Mouse (Mus musculus) midbrain, embryonic 15.5 days (tissue): ENCODE results near the gene Src. TPM values are rescaled to one million over a fixed set of nuclear protein-coding genes. Genes with fewer than 3 reads are reported as not detected.

ENCODE experiments used
- ATAC-seq: fragments of 200-750 bp; cut with Nextera tagmentation; replicated peaks from 2 replicates; pipeline ENCODE4 v1.8.0; 2017; ENCODE audit warnings: moderate TSS enrichment
- H3K27ac ChIP-seq: fragments of 300-500 bp; sonication (generic); 2 replicates; pipeline ENCODE4 v1.5.1; 2015; ENCODE audit warnings: mild to moderate bottlenecking, inconsistent platforms
- H3K27me3 ChIP-seq: fragments of 300-500 bp; sonication (generic); replicated peaks from 2 replicates; pipeline ENCODE4 v1.6.1; 2015; ENCODE audit warnings: inconsistent platforms
- H3K36me3 ChIP-seq: fragments of 300-500 bp; sonication (generic); replicated peaks from 2 replicates; pipeline ENCODE4 v1.6.1; 2015; ENCODE audit warnings: inconsistent platforms
- H3K4me1 ChIP-seq: fragments of 300-500 bp; sonication (generic); 2 replicates; pipeline ENCODE4 v1.6.1; 2015; ENCODE audit warnings: inconsistent platforms
- H3K4me2 ChIP-seq: fragments of 300-500 bp; sonication (generic); 2 replicates; pipeline ENCODE4 v1.6.1; 2015; ENCODE audit warnings: inconsistent platforms, mild to moderate bottlenecking, moderate library complexity
- H3K4me3 ChIP-seq: fragments of 300-500 bp; sonication (generic); 2 replicates; pipeline ENCODE4 v1.5.1; 2015; ENCODE audit warnings: mild to moderate bottlenecking, inconsistent platforms
- H3K9ac ChIP-seq: fragments of 300-500 bp; sonication (generic); 2 replicates; pipeline ENCODE4 v1.6.1; 2015; ENCODE audit warnings: mild to moderate bottlenecking, inconsistent platforms
- H3K9me3 ChIP-seq: fragments of 300-500 bp; sonication (generic); 2 replicates; pipeline ENCODE4 v1.6.1; 2016; ENCODE audit warnings: inconsistent platforms
- WGBS: fragments of 180-500 bp; shearing (Covaris S2); methylation state at CpG from one replicate; pipeline ENCODE4 v1.1.7; 2015; ENCODE audit warnings: mixed read lengths; 5-methylcytosine and 5-hydroxymethylcytosine counted together
- polyA plus RNA-seq: library from polyadenylated mRNA; unstranded; fragments of >200 nt; fragmentation: Nextera tagmentation; extraction: Ambion mirVana; gene quantifications from 2 replicates; pipeline ENCODE4 v1.2.1, GENCODE M21; 2015

Gene Src
- polyA plus RNA-seq, 1 experiment from 2014 or later, result 40.3 TPM

DNA sequence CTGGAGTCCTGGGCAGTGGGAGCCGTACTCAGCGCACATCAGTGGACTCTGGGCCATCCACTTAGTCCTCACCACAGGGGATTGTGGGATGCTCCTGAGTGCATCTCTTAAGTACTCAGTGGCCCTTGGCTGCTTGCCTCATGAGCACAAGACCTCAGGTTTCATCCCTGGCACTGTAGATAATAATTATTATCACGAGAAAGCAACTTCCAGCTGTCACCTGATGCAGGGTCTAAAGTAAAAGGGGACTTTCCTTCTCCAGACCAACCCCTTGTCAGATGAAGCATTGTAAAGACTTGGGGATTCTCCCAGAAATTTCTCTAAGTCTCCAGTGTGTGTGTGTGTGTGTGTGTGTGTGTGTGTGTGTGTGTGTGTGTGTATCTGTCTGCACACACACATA, 32.7 kb downstream of the Src start:
- no peaks in the 10 kb centered on the region for H3K4me1 ChIP-seq
- 83% methylated on average over 3 of the region's 3 CpGs for WGBS
- no peaks in the 10 kb centered on the region for H3K27me3 ChIP-seq
- H3K4me2 ChIP-seq, result no peak overlapping the region
- H3K9ac ChIP-seq, result no peak overlapping the region
- no peak overlapping the region for H3K27ac ChIP-seq
- H3K4me3 ChIP-seq, result no peak overlapping the region
- ATAC-seq, result no peak
- no peaks in the 10 kb centered on the region for H3K9me3 ChIP-seq
- peaks cover 17% of the 10 kb centered on the region; the same call in 1 of the 2 replicates for H3K36me3 ChIP-seq

DNA sequence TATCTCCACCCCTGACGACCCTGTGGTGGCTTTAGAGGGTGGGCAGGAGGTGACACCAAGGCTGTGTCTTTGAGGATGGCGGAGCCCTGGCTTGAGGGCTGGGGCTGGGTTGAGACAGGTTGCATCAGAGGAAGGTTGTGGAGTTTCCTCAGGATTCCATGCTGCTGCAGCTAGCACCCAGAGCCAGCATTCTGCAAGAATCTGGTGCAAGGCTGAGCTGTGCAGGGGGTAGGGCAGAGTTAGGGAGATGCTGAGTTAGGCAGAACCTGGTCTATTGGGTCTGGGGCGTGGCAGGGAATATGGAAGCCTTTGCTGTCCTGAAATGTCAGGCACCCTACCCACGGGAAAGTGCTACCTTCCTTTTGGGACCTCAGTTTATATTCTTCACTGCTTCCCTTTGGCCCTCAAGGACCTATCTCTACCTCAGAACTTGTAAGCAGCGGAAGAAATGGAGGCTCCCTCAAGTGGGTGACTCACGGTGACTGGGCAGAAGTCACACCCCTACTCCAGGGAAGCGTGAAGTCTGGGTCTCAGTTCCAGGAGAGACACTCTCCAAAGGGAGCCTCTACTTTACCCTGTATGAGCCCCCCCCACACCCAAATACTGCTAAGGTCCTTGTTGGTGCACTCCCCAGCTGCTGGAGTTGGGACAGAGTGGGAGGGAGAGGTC, 33.3 kb downstream of the Src start:
- Histone ChIP-seq H3K9ac (no peak overlapping the region), H3K27ac (no peak overlapping the region), H3K4me2 (no peak overlapping the region), H3K36me3 (peaks cover 14% of the 10 kb centered on the region; the same call in 1 of the 2 replicates), H3K9me3 (no peaks in the 10 kb centered on the region), H3K27me3 (no peaks in the 10 kb centered on the region), H3K4me1 (peaks cover 2% of the 10 kb centered on the region), H3K4me3 (no peak overlapping the region)
- 92% methylated on average over 7 of the region's 7 CpGs for WGBS
- ATAC-seq, result no peak

DNA sequence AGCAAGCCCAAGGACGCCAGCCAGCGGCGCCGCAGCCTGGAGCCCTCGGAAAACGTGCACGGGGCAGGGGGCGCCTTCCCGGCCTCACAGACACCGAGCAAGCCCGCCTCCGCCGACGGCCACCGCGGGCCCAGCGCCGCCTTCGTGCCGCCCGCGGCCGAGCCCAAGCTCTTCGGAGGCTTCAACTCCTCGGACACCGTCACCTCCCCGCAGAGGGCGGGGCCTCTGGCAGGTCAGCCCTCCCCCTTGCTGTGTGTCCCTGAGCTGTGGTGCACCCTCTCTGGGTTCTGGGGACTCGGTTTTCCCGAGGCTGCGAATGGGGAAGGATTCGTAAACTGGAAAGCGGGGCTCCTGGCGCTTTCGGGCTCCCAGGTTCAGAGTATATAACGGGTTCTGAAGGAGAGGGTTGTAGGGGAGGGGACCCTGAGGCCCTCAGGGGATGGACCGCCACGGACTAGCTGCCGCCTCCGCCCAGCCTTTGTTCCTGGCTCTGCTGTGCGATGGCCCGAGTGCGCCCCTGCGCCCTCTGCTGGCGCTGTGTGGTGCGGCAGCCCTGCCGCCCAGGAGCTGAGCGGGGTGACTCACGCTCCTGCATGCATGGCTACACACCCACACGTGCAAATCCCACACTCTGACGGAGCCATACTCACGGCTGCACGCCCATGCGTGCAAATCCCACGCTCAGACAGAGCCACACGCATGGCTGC, 39.0 kb downstream of the Src start:
- H3K4me2 ChIP-seq, result peak overlapping the region; percentile 45
- peak overlapping the region; percentile 20 for H3K4me3 ChIP-seq
- peak overlapping the region; percentile 76 for H3K27ac ChIP-seq
- peaks cover 51% of the 10 kb centered on the region for H3K4me1 ChIP-seq
- H3K27me3 ChIP-seq, result no peaks in the 10 kb centered on the region
- under 1% methylated on average over 56 of the region's 56 CpGs for WGBS
- H3K36me3 ChIP-seq, result peaks cover 9% of the 10 kb centered on the region; the same call in 1 of the 2 replicates
- H3K9me3 ChIP-seq, result no peaks in the 10 kb centered on the region
- H3K9ac ChIP-seq, result peak overlapping the region; percentile 41; the same call in 1 of the 2 replicates
- peak; percentile 84 for ATAC-seq

DNA sequence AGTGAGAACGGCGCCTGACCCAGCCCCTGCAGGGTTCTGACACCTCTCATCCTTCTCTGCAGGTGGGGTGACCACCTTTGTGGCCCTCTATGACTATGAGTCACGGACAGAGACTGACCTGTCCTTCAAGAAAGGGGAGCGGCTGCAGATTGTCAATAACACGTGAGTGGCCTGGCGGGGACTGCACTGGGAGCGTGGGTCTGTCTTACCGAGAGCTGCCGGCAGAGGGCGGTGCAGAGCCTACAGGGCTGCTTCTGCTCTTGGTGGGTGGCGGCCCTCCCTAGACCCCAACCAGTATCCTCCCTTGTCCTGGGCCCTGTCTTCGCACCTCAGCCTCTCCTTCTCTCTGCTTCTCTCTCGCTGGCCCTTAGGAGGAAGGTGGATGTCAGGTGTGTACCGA, 40.2 kb downstream of the Src start:
- Histone ChIP-seq H3K9ac (peak overlapping the region; percentile 16; the same call in 1 of the 2 replicates), H3K4me1 (peaks cover 63% of the 10 kb centered on the region), H3K36me3 (peaks cover 3% of the 10 kb centered on the region; the same call in 1 of the 2 replicates), H3K27me3 (no peaks in the 10 kb centered on the region), H3K27ac (peak overlapping the region; percentile 76), H3K4me3 (no peak overlapping the region), H3K9me3 (no peaks in the 10 kb centered on the region), H3K4me2 (no peak overlapping the region)
- ATAC-seq, result peak; percentile 18; the same call in 1 of the 2 replicates
- 20% methylated on average over 14 of the region's 14 CpGs for WGBS

DNA sequence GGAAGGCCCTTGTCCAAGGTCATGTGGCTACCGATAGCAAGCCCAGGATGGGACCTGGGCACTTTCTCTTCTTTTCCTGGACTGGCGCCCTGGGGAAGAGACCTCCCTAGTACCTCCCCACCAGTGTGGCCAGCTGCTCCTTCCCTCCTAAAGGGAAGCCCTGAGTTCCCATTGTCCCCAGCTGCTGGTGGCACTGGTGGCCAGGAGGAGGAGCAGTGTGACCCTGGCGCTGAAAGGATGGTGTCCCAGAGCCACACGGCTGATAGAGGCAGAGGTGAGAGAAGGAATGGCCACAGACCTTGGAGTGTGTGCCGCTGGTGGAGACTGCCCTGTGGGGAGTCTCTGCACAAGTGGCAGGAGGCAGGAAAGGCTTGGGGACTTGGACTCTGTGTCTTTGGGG, 41.5 kb downstream of the Src start:
- Histone ChIP-seq H3K9ac (no peak overlapping the region; the same call in 1 of the 2 replicates), H3K36me3 (peaks cover 3% of the 10 kb centered on the region; the same call in 1 of the 2 replicates), H3K4me1 (peaks cover 76% of the 10 kb centered on the region), H3K4me2 (no peak overlapping the region), H3K4me3 (no peak overlapping the region), H3K9me3 (no peaks in the 10 kb centered on the region), H3K27me3 (no peaks in the 10 kb centered on the region), H3K27ac (peak overlapping the region; percentile 76; the same call in 1 of the 2 replicates)
- WGBS, result 14% methylated on average over 5 of the region's 5 CpGs
- ATAC-seq, result no peak

DNA sequence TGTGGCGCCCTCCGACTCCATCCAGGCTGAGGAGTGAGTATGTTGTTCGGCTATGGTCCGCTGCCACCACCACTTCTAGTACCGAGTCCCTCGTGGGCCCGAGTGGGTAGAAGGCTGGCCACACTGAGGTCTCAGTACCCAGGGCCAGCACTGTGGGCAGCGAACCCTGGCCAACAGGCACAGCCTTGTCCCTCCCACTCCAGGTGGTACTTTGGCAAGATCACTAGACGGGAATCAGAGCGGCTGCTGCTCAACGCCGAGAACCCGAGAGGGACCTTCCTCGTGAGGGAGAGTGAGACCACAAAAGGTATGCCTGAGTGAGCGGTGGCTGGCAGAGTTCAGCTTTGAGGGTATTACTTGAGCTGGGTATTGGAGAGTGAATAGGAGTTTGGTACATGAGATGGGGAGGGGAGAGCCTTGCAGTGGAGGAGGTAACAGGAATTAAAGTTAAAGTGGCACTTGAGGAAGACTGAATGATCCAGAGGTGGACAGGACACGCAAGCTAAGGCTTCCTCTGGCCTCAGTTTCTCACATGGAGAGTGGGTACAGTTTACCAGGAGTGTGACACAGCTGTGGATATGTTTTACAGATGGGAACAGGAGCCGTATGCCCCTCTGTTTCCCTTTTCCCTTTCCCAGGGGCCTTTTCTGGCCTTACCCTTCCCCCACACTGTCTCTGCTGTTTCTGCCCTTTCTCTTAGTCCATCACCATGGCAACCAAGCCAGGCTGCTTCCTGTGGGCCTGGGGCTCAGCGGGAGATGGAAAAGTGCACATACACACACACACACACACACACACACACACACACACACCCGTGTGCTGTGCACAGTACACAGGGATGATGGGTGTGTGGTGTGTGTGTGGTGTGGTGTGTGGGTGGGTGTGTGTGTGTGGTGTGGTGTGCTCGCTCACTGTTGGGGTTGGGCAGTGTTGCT, 44.8 kb downstream of the Src start:
- no peak overlapping the region for H3K4me3 ChIP-seq
- H3K9ac ChIP-seq, result peak overlapping the region; percentile 36; the same call in 1 of the 2 replicates
- H3K36me3 ChIP-seq, result peaks cover 13% of the 10 kb centered on the region; the same call in 1 of the 2 replicates
- no peaks in the 10 kb centered on the region for H3K27me3 ChIP-seq
- WGBS, result 22% methylated on average over 20 of the region's 20 CpGs
- H3K4me2 ChIP-seq, result peak overlapping the region; percentile 3; the same call in 1 of the 2 replicates
- H3K4me1 ChIP-seq, result peaks cover 75% of the 10 kb centered on the region
- peak overlapping the region; percentile 97 for H3K27ac ChIP-seq
- peak; percentile 22; the same call in 1 of the 2 replicates for ATAC-seq
- H3K9me3 ChIP-seq, result no peaks in the 10 kb centered on the region

DNA sequence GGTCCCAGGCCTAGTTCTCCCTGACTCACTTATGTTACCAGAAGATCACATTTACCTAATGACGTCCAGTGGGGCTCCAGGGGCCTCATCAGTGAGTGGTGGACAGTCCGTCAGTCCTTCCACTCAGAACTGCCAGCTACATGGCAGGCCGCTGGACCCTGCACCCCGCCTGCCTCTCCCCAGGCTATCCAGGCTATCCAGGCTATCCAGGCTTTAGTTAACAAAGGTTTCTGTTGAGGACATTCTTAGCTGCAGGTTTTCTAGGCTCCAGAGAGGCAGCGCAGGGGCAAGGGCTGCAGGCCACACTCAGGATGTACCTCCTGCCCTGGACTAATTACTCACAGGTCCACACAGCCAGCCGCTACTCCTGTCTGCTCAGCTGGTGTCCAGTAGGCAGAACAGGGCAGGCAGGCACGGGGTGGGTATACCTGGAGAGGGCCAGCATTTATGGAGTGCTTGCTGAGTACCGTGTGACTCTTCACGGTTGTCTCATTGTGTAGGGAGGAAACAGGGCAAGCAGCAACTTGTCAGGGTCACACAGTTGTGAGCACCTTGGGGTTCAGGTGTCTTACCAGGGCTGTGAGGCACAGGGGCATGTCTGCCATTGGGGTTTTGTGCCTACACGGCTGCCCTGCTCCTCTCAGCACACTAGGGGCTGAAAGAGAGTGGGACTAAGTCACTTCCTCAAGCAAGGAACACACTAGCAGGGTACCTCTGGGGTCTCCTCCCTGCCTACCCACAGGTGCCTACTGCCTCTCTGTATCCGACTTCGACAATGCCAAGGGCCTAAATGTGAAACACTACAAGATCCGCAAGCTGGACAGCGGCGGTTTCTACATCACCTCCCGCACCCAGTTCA, 45.9 kb downstream of the Src start:
- peaks cover 22% of the 10 kb centered on the region for H3K36me3 ChIP-seq
- H3K4me3 ChIP-seq, result 0 out of 2 replicates have a peak overlapping the region, but pooled peaks have one; percentile 2
- peak; percentile 30 for ATAC-seq
- H3K4me1 ChIP-seq, result peaks cover 66% of the 10 kb centered on the region
- peak overlapping the region; percentile 97 for H3K27ac ChIP-seq
- 8% methylated on average over 16 of the region's 16 CpGs for WGBS
- H3K9ac ChIP-seq, result peak overlapping the region; percentile 36
- peak overlapping the region; percentile 31 for H3K4me2 ChIP-seq
- H3K27me3 ChIP-seq, result no peaks in the 10 kb centered on the region
- H3K9me3 ChIP-seq, result no peaks in the 10 kb centered on the region

DNA sequence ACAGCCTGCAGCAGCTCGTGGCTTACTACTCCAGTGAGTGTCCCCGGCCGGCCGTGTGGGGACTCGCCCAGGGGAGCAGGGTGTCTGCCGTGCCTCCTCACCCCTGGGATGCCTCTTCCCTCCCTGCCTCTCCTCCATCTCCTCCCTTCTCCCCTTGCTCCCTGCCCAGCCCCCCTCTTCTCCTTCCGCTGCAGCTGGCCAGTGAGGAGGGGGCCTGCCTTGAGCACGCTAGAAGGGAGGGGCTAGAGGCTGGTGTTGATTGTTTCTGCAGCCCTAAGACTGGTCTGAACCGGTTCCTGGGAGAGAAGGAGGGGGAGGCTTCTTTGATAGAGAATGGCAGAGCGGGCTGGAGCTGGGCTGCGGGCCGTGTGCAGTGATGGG, 46.5 kb downstream of the Src start:
- Histone ChIP-seq H3K4me3 (0 out of 2 replicates have a peak overlapping the region, but pooled peaks have one; percentile 2), H3K36me3 (peaks cover 27% of the 10 kb centered on the region), H3K27me3 (no peaks in the 10 kb centered on the region), H3K9ac (peak overlapping the region; percentile 36), H3K4me1 (peaks cover 61% of the 10 kb centered on the region), H3K27ac (peak overlapping the region; percentile 97), H3K9me3 (no peaks in the 10 kb centered on the region), H3K4me2 (peak overlapping the region; percentile 31)
- 3% methylated on average over 12 of the region's 12 CpGs for WGBS
- ATAC-seq, result peak; percentile 96

DNA sequence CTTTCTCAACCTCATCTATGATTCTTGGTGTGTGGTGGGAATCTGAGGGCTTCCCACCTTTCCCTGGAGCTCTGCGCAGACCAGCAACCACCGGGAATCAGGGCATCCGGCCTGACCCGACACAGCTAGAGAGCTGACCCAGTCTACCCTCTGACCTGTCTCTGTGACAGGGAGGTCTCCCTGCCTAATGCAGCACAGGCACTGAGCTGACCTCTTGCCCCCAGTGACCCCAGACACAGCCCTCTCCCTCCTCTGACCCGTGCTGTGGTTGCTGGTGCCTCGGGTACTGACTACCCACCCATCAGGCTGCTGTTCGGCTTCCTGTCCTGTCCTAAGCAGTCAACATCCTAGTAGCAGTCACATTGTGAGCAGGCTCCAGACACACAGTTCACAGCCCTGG, 48.6 kb downstream of the Src start:
- no peak overlapping the region for H3K9ac ChIP-seq
- no peaks in the 10 kb centered on the region for H3K9me3 ChIP-seq
- H3K27ac ChIP-seq, result peak overlapping the region; percentile 97
- peaks cover 46% of the 10 kb centered on the region for H3K4me1 ChIP-seq
- H3K4me3 ChIP-seq, result no peak overlapping the region
- WGBS, result 37% methylated on average over 7 of the region's 7 CpGs
- no peak for ATAC-seq
- no peak overlapping the region for H3K4me2 ChIP-seq
- no peaks in the 10 kb centered on the region for H3K27me3 ChIP-seq
- H3K36me3 ChIP-seq, result peaks cover 34% of the 10 kb centered on the region

DNA sequence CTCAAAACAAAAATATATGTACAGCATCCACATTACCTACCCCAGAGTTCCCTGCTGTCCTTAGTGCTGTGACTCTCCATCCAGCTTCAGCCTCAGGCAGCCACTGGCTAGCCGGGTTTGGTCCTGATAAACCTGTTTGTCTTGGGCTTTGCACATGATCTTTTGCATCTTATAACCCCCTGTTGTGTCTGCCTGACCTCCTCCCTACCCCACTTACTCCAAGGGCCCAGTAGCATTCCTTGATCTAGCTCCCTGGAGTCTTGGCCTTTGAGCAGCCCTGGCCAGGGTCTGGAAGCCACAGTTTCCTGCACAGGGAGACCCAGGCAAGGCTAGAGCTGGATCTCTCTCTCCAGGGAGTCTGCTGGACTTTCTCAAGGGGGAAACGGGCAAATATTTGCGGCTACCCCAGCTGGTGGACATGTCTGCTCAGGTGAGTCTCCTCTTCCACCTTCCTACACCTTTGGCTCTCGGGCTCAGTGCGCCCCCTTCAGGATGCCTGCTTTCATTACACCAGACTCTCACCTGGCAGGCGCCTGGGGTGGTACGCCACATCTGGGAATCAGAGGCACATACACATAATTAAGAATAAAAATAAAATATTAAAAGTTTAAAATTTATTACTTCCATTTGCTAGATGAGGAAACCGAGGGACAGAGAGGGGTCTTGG, 50.0 kb downstream of the Src start:
- 64% methylated on average over 8 of the region's 8 CpGs for WGBS
- H3K27me3 ChIP-seq, result no peaks in the 10 kb centered on the region
- H3K27ac ChIP-seq, result no peak overlapping the region
- no peak overlapping the region for H3K4me2 ChIP-seq
- H3K9me3 ChIP-seq, result no peaks in the 10 kb centered on the region
- ATAC-seq, result no peak
- peaks cover 34% of the 10 kb centered on the region for H3K36me3 ChIP-seq
- no peak overlapping the region for H3K4me3 ChIP-seq
- H3K4me1 ChIP-seq, result peaks cover 42% of the 10 kb centered on the region
- no peak overlapping the region for H3K9ac ChIP-seq

DNA sequence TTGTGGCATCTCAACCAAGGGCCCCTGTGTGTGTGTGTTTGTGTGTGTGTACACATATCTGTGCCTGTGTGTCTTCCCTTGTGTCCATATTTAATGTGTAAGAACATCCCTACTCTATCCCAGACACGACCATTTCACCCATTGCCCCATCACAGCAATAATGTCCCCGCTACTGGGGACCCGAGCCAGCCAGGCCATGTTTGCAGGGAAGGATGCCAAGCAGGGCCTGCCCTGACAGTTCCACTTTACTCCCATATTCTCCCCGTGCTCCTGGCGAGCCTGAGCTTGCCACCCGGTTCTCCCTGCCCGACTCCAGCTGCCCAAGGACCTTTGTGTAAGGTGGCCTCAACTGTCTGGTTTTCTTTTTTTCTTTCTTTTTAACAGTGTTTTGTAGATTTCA, 53.0 kb downstream of the Src start:
- Histone ChIP-seq H3K27me3 (no peaks in the 10 kb centered on the region), H3K9me3 (no peaks in the 10 kb centered on the region), H3K9ac (no peak overlapping the region), H3K4me2 (no peak overlapping the region), H3K4me1 (peaks cover 44% of the 10 kb centered on the region), H3K4me3 (no peak overlapping the region), H3K27ac (peak overlapping the region; percentile 27; the same call in 1 of the 2 replicates), H3K36me3 (peaks cover 34% of the 10 kb centered on the region)
- no peak for ATAC-seq
- WGBS, result 75% methylated on average over 7 of the region's 7 CpGs
